Comparison of ENCODE assay signal across 16 mouse cellular contexts in the genomic region with DNA sequence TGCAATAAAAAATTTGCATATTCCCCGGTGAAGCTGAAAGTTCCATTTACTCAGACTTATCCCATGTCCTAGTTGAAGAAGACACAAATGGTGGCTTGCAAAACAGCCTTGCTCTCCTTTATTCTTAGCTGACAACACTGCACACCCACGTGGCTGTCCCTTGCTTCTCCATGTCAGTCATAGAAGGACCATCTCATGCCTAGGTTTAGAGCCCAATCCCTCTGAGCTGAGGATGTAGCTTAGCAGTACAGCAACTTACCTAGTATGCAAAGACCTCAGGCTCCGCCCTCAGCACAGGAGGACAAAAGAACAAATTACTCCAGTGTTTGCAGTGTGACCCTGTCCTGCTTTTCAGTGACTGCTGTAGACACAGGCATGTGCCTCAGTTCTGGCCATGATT. TPM values are rescaled to one million over a fixed set of nuclear protein-coding genes. Genes with fewer than 3 reads are reported as not detected.
DNase-seq lines count a peak whose midpoint lies in the region; ATAC-seq and TF ChIP-seq lines count a peak whose summit lies in the region.
"Had no signal": no experiment of that assay in that cellular context is flagged by ENCODE, and none has a peak within 500 bp of the region (broad histone marks: within the 10 kb centered on the region; RNA-seq: fewer than 3 reads in every experiment).

No protein-coding gene starts in this region.

- H3K9me3 ChIP-seq in forebrain, embryonic 16.5 days (ENCODE audit: control insufficient read depth, low read length): no peaks in the 10 kb centered on the region; the same call in 1 of the 2 replicates
- no peaks in the 10 kb centered on the region for H3K9me3 ChIP-seq in forebrain, embryonic 13.5 days (replicated peaks)
- H3K9me3 ChIP-seq in midbrain, embryonic 11.5 days (ENCODE audit: control insufficient read depth, low read length): no peaks in the 10 kb centered on the region
- no peaks in the 10 kb centered on the region for H3K9me3 ChIP-seq in midbrain, embryonic 16.5 days (replicated peaks; ENCODE audit: control insufficient read depth, low read length, poor library complexity, severe bottlenecking)
- H3K9me3 ChIP-seq in hindbrain, embryonic 14.5 days (ENCODE audit: control insufficient read depth, low read length): no peaks in the 10 kb centered on the region
- H3K9me3 ChIP-seq in lung, postnatal 0 days (ENCODE audit: low read length): no peaks in the 10 kb centered on the region
- H3K9me3 ChIP-seq: G1E; hindbrain, embryonic 15.5 days; limb, embryonic 15.5 days; stomach, embryonic 15.5 days had no signal

- no peaks in the 10 kb centered on the region for H3K27me3 ChIP-seq in forebrain, embryonic 16.5 days (replicated peaks; ENCODE audit: control insufficient read depth, insufficient read depth, low read length)
- no peaks in the 10 kb centered on the region for H3K27me3 ChIP-seq in forebrain, embryonic 13.5 days
- H3K27me3 ChIP-seq in midbrain, embryonic 11.5 days (ENCODE audit: control insufficient read depth, insufficient read depth, low read length): no peaks in the 10 kb centered on the region
- no peaks in the 10 kb centered on the region for H3K27me3 ChIP-seq in midbrain, embryonic 16.5 days (ENCODE audit: control insufficient read depth, insufficient read depth, low read depth, low read length)
- no peaks in the 10 kb centered on the region for H3K27me3 ChIP-seq in hindbrain, embryonic 14.5 days (ENCODE audit: control insufficient read depth, insufficient read depth, low read length)
- no peaks in the 10 kb centered on the region for H3K27me3 ChIP-seq in lung, postnatal 0 days (replicated peaks; ENCODE audit: insufficient read depth, low read length)
- H3K27me3 ChIP-seq: hindbrain, embryonic 15.5 days; limb, embryonic 15.5 days; stomach, embryonic 15.5 days had no signal

- H3K27ac ChIP-seq in forebrain, embryonic 16.5 days (ENCODE audit: low read length): no peak overlapping the region
- H3K27ac ChIP-seq in forebrain, embryonic 13.5 days: no peak overlapping the region
- no peak overlapping the region for H3K27ac ChIP-seq in midbrain, embryonic 11.5 days (ENCODE audit: low read depth, low read length)
- H3K27ac ChIP-seq in midbrain, embryonic 16.5 days (ENCODE audit: low read length): no peak overlapping the region
- H3K27ac ChIP-seq in hindbrain, embryonic 14.5 days: peak overlapping the region; percentile 61; the same call in 1 of the 2 replicates
- no peak overlapping the region for H3K27ac ChIP-seq in lung, postnatal 0 days (ENCODE audit: low read length)
- H3K27ac ChIP-seq: heart, adult 2 months; limb, embryonic 15.5 days; stomach, embryonic 15.5 days had no signal

- no peaks in the 10 kb centered on the region for H3K36me3 ChIP-seq in forebrain, embryonic 16.5 days (ENCODE audit: control insufficient read depth, insufficient read depth)
- no peaks in the 10 kb centered on the region for H3K36me3 ChIP-seq in forebrain, embryonic 13.5 days (ENCODE audit: poor library complexity, severe bottlenecking)
- no peaks in the 10 kb centered on the region for H3K36me3 ChIP-seq in midbrain, embryonic 11.5 days (ENCODE audit: control insufficient read depth, insufficient read depth, low read length)
- no peaks in the 10 kb centered on the region for H3K36me3 ChIP-seq in midbrain, embryonic 16.5 days (ENCODE audit: control insufficient read depth, insufficient read depth, low read length)
- no peaks in the 10 kb centered on the region for H3K36me3 ChIP-seq in hindbrain, embryonic 14.5 days (replicated peaks; ENCODE audit: control insufficient read depth, insufficient read depth)
- H3K36me3 ChIP-seq in lung, postnatal 0 days (ENCODE audit: insufficient read depth, low read length): no peaks in the 10 kb centered on the region
- H3K36me3 ChIP-seq: G1E; hindbrain, embryonic 15.5 days; limb, embryonic 15.5 days; stomach, embryonic 15.5 days had no signal

- no peak overlapping the region for H3K4me2 ChIP-seq in forebrain, embryonic 16.5 days (ENCODE audit: low read length)
- no peak overlapping the region for H3K4me2 ChIP-seq in forebrain, embryonic 13.5 days
- H3K4me2 ChIP-seq in midbrain, embryonic 11.5 days: no peak overlapping the region
- H3K4me2 ChIP-seq in midbrain, embryonic 16.5 days (ENCODE audit: low read length): no peak overlapping the region
- no peak overlapping the region for H3K4me2 ChIP-seq in hindbrain, embryonic 14.5 days (replicated peaks)
- no peak overlapping the region for H3K4me2 ChIP-seq in lung, postnatal 0 days (replicated peaks; ENCODE audit: low read depth, low read length)
- H3K4me2 ChIP-seq: hindbrain, embryonic 15.5 days; limb, embryonic 15.5 days; stomach, embryonic 15.5 days had no signal

- H3K4me3 ChIP-seq in forebrain, embryonic 16.5 days (replicated peaks; ENCODE audit: low read length): no peak overlapping the region
- no peak overlapping the region for H3K4me3 ChIP-seq in forebrain, embryonic 13.5 days
- no peak overlapping the region for H3K4me3 ChIP-seq in midbrain, embryonic 11.5 days (ENCODE audit: low read depth, low read length)
- H3K4me3 ChIP-seq in midbrain, embryonic 16.5 days (ENCODE audit: low read depth, low read length): no peak overlapping the region
- H3K4me3 ChIP-seq in hindbrain, embryonic 14.5 days (replicated peaks; ENCODE audit: low read length): no peak overlapping the region
- H3K4me3 ChIP-seq in lung, postnatal 0 days (ENCODE audit: low read depth, low read length): no peak overlapping the region
- H3K4me3 ChIP-seq: heart, adult 2 months; hindbrain, embryonic 15.5 days; limb, embryonic 15.5 days; stomach, embryonic 15.5 days had no signal

- no peak for DNase-seq in midbrain, embryonic 11.5 days (ENCODE audit: low spot score, missing footprints)
- DNase-seq in hindbrain, embryonic 14.5 days (ENCODE audit: low spot score): no peak
- DNase-seq in lung, postnatal 0 days (ENCODE audit: low spot score): no peak
- DNase-seq in yolk sac, embryonic 10.5 days (ENCODE audit: low spot score): no peak
- DNase-seq: forebrain, postnatal 0 days; heart, adult 2 months; kidney, postnatal 4 days; thymus, adult 2 months had no signal

- 68% methylated on average over 3 of the region's 3 CpGs for WGBS in forebrain, embryonic 16.5 days
- 60% methylated on average over 3 of the region's 3 CpGs for WGBS in forebrain, embryonic 13.5 days
- WGBS in midbrain, embryonic 11.5 days: 64% methylated on average over 3 of the region's 3 CpGs
- WGBS in midbrain, embryonic 16.5 days: 63% methylated on average over 3 of the region's 3 CpGs
- 53% methylated on average over 3 of the region's 3 CpGs for WGBS in hindbrain, embryonic 14.5 days
- 57% methylated on average over 3 of the region's 3 CpGs for WGBS in lung, postnatal 0 days

- peaks cover 16% of the 10 kb centered on the region for H3K4me1 ChIP-seq in forebrain, embryonic 16.5 days (replicated peaks; ENCODE audit: control insufficient read depth, insufficient read depth, low read length)
- H3K4me1 ChIP-seq in forebrain, embryonic 13.5 days: peaks cover 25% of the 10 kb centered on the region
- peaks cover 16% of the 10 kb centered on the region for H3K4me1 ChIP-seq in midbrain, embryonic 11.5 days (ENCODE audit: control insufficient read depth, insufficient read depth, low read length)
- H3K4me1 ChIP-seq in midbrain, embryonic 16.5 days (ENCODE audit: control insufficient read depth, insufficient read depth, low read length): peaks cover 14% of the 10 kb centered on the region
- H3K4me1 ChIP-seq in hindbrain, embryonic 14.5 days (replicated peaks; ENCODE audit: control insufficient read depth, insufficient read depth, low read length): peaks cover 19% of the 10 kb centered on the region
- no peaks in the 10 kb centered on the region for H3K4me1 ChIP-seq in lung, postnatal 0 days (ENCODE audit: insufficient read depth, low read depth, low read length)
- H3K4me1 ChIP-seq: limb, embryonic 15.5 days; stomach, embryonic 15.5 days had no signal

- no peak overlapping the region for H3K9ac ChIP-seq in forebrain, embryonic 16.5 days (replicated peaks; ENCODE audit: low read depth, low read length)
- H3K9ac ChIP-seq in forebrain, embryonic 13.5 days: no peak overlapping the region
- no peak overlapping the region for H3K9ac ChIP-seq in midbrain, embryonic 11.5 days (ENCODE audit: low read length)
- no peak overlapping the region for H3K9ac ChIP-seq in midbrain, embryonic 16.5 days (ENCODE audit: low read depth, low read length)
- no peak overlapping the region for H3K9ac ChIP-seq in hindbrain, embryonic 14.5 days
- H3K9ac ChIP-seq in lung, postnatal 0 days (replicated peaks; ENCODE audit: low read depth): no peak overlapping the region
- H3K9ac ChIP-seq: forebrain, postnatal 0 days; hindbrain, embryonic 15.5 days; limb, embryonic 15.5 days; stomach, embryonic 15.5 days had no signal

- ATAC-seq in forebrain, embryonic 16.5 days: 0 out of 2 replicates have a peak, but pooled peaks have one; percentile 8
- no peak for ATAC-seq in forebrain, embryonic 13.5 days
- ATAC-seq in midbrain, embryonic 11.5 days (ENCODE audit: low FRiP score): peak; percentile 12; the same call in 1 of the 2 replicates
- ATAC-seq in midbrain, embryonic 16.5 days: no peak
- ATAC-seq in hindbrain, embryonic 14.5 days (ENCODE audit: low FRiP score): no peak
- peak; percentile 43 for ATAC-seq in neutrophil, adult 5-6 weeks (ENCODE audit: extremely low read depth, insufficient number of reproducible peaks, low FRiP score, poor library complexity, severe bottlenecking)
- no peak for ATAC-seq in lung, postnatal 0 days

- no peak for TF ChIP-seq EP300 in lung, postnatal 0 days (IDR thresholded peaks at IDR 0.05)

- no peak for TF ChIP-seq CTCF in lung, postnatal 0 days (IDR thresholded peaks at IDR 0.05)

RNA-seq across cellular contexts. Expression of a gene that starts 36.6 kb away (rescaled TPM):
- 29.0 and 30.6 TPM in 2 replicates for polyA plus RNA-seq in forebrain, embryonic 16.5 days (2015; fragmentation: Nextera tagmentation; extraction: Ambion mirVana)
- polyA plus RNA-seq in forebrain, embryonic 13.5 days (2015; fragmentation: Nextera tagmentation; extraction: Ambion mirVana): 35.9 and 39.6 TPM in 2 replicates
- polyA plus RNA-seq in midbrain, embryonic 11.5 days (2014; fragmentation: Nextera tagmentation; extraction: Ambion mirVana): 53.1 and 57.7 TPM in 2 replicates
- 26.6 and 30.1 TPM in 2 replicates for polyA plus RNA-seq in midbrain, embryonic 16.5 days (2015; fragmentation: Nextera tagmentation; extraction: Ambion mirVana)
- polyA plus RNA-seq in hindbrain, embryonic 14.5 days (2014; fragmentation: Nextera tagmentation; extraction: Ambion mirVana): 28.4 and 29.4 TPM in 2 replicates
- 5.3 and 5.7 TPM in 2 replicates for total RNA-seq in neutrophil, adult 5-6 weeks (2017)
- 14.6 and 16.3 TPM in 2 replicates for polyA plus RNA-seq in lung, postnatal 0 days (2015; fragmentation: Nextera tagmentation; extraction: Ambion mirVana)

Comparison
In these comparisons a context has a peak if more than half of its experiments do, and no peak if none do; other contexts are left out.
1. ATAC-seq: peak in forebrain, embryonic 16.5 days (single experiment), midbrain, embryonic 11.5 days (single experiment) and neutrophil, adult 5-6 weeks (single experiment); none in forebrain, embryonic 13.5 days (single experiment), midbrain, embryonic 16.5 days (single experiment), hindbrain, embryonic 14.5 days (single experiment) and lung, postnatal 0 days (single experiment).